Mouse (Mus musculus) neural tube, embryonic 11.5 days (tissue): ENCODE measurements around the gene Xrcc1. TPM values are rescaled to one million over a fixed set of nuclear protein-coding genes. Genes with fewer than 3 reads are reported as not detected.

Experiments used
- ATAC-seq: fragments of 200-750 bp; cut with Nextera tagmentation; 2 replicates; pipeline ENCODE4 v1.8.0; 2017; ENCODE audit warnings: moderate number of reproducible peaks, mild to moderate bottlenecking, moderate TSS enrichment, moderate library complexity; ENCODE audit not compliant: insufficient read depth, low FRiP score, low TSS enrichment
- DNase-seq: peaks from one replicate; pipeline ENCODE4 v3.0.0-alpha.2; 2015; ENCODE audit warnings: low spot score
- H3K27ac ChIP-seq: fragments of 300-500 bp; sonication (generic); 2 replicates; pipeline ENCODE4 v1.5.1; 2014; ENCODE audit warnings: low read depth, mild to moderate bottlenecking, low read length
- H3K27me3 ChIP-seq: fragments of 300-500 bp; sonication (generic); 2 replicates; pipeline ENCODE4 v1.6.1; 2014; ENCODE audit warnings: mild to moderate bottlenecking, low read length, mixed read lengths; ENCODE audit not compliant: control insufficient read depth, insufficient read depth
- H3K36me3 ChIP-seq: fragments of 300-500 bp; sonication (generic); 2 replicates; pipeline ENCODE4 v1.6.1; 2014; ENCODE audit warnings: mild to moderate bottlenecking, low read length, moderate library complexity, mixed read lengths; ENCODE audit not compliant: control insufficient read depth, insufficient read depth
- H3K4me1 ChIP-seq: fragments of 300-500 bp; sonication (generic); 2 replicates; pipeline ENCODE4 v1.6.1; 2014; ENCODE audit warnings: low read length, mixed read lengths; ENCODE audit not compliant: control insufficient read depth, insufficient read depth
- H3K4me2 ChIP-seq: fragments of 300-500 bp; sonication (generic); 2 replicates; pipeline ENCODE4 v1.6.1; 2014; ENCODE audit warnings: low read depth, mild to moderate bottlenecking, moderate library complexity
- H3K4me3 ChIP-seq: fragments of 300-500 bp; sonication (generic); 2 replicates; pipeline ENCODE4 v1.5.1; 2014; ENCODE audit warnings: low read depth, low read length
- H3K9ac ChIP-seq: fragments of 300-500 bp; sonication (generic); 2 replicates; pipeline ENCODE4 v1.6.1; 2014; ENCODE audit warnings: mild to moderate bottlenecking, low read length
- H3K9me3 ChIP-seq: fragments of 300-500 bp; sonication (generic); 2 replicates; pipeline ENCODE4 v1.6.1; 2016; ENCODE audit warnings: low read length; ENCODE audit not compliant: control insufficient read depth
- WGBS: fragments of 180-500 bp; shearing (Covaris S2); extraction: QIAGEN DNeasy Blood & Tissue Kit; methylation state at CpG from one replicate; pipeline ENCODE4 v1.1.7; 2014; 5-methylcytosine and 5-hydroxymethylcytosine counted together
- polyA plus RNA-seq: library from polyadenylated mRNA; unstranded; fragments of >200 nt; fragmentation: Nextera tagmentation; extraction: Ambion mirVana; gene quantifications from 2 replicates; pipeline ENCODE4 v1.2.1, GENCODE M21; 2014

Gene Xrcc1
- polyA plus RNA-seq, 1 experiment from 2014 or later = 120 TPM

- Histone ChIP-seq H3K4me3 (peak overlapping the region; percentile 70), H3K27ac (peak overlapping the region; percentile 80), H3K36me3 (peaks cover 5% of the 10 kb centered on the region), H3K9me3 (no peaks in the 10 kb centered on the region), H3K4me1 (peaks cover 15% of the 10 kb centered on the region; the same call in 1 of the 2 replicates), H3K4me2 (peak overlapping the region; percentile 88), H3K9ac (peak overlapping the region; percentile 88), H3K27me3 (peaks cover 16% of the 10 kb centered on the region)
- peak; percentile 84 for DNase-seq
- WGBS = 1% methylated on average over 43 of the region's 43 CpGs
- ATAC-seq = peak; percentile 35; the same call in 1 of the 2 replicates
Measured at GRCm38 (mm10) chr7:24531211-24531971, 14.7 kb upstream of the Xrcc1 start.

- H3K27ac ChIP-seq = no peak overlapping the region
- no peak overlapping the region for H3K4me3 ChIP-seq
- H3K4me2 ChIP-seq = no peak overlapping the region
- H3K36me3 ChIP-seq = peaks cover 5% of the 10 kb centered on the region
- DNase-seq = no peak
- H3K4me1 ChIP-seq = peaks cover 15% of the 10 kb centered on the region; the same call in 1 of the 2 replicates
- H3K9ac ChIP-seq = no peak overlapping the region; the same call in 1 of the 2 replicates
- H3K27me3 ChIP-seq = peaks cover 16% of the 10 kb centered on the region
- ATAC-seq = no peak
- 59% methylated on average over 28 of the region's 28 CpGs for WGBS
- no peaks in the 10 kb centered on the region for H3K9me3 ChIP-seq
Measured at GRCm38 (mm10) chr7:24533031-24533571, 13.0 kb upstream of the Xrcc1 start.

- no peak overlapping the region; the same call in 1 of the 2 replicates for H3K4me3 ChIP-seq
- WGBS = 13% methylated on average over 40 of the region's 42 CpGs
- DNase-seq = no peak
Measured at GRCm38 (mm10) chr7:24533806-24534205, 12.3 kb upstream of the Xrcc1 start.

GRCm38 (mm10) chr7:24534301-24534700 lies 11.8 kb upstream of the Xrcc1 start:
- no peak overlapping the region for H3K9ac ChIP-seq
- no peak overlapping the region; the same call in 1 of the 2 replicates for H3K4me3 ChIP-seq
- no peak overlapping the region; the same call in 1 of the 2 replicates for H3K4me2 ChIP-seq
- H3K27me3 ChIP-seq = peaks cover 16% of the 10 kb centered on the region
- no peak overlapping the region for H3K27ac ChIP-seq
- H3K9me3 ChIP-seq = no peaks in the 10 kb centered on the region
- 28% methylated on average over 19 of the region's 19 CpGs for WGBS
- H3K36me3 ChIP-seq = peaks cover 5% of the 10 kb centered on the region
- ATAC-seq (no peak), DNase-seq (no peak)
- peaks cover 15% of the 10 kb centered on the region; the same call in 1 of the 2 replicates for H3K4me1 ChIP-seq

More at GRCm38 (mm10) chr7:24533806-24534205, 12.3 kb upstream of the Xrcc1 start:
- H3K9me3 ChIP-seq = no peaks in the 10 kb centered on the region
- H3K36me3 ChIP-seq = peaks cover 5% of the 10 kb centered on the region
- no peak overlapping the region; the same call in 1 of the 2 replicates for H3K9ac ChIP-seq
- no peak overlapping the region; the same call in 1 of the 2 replicates for H3K4me2 ChIP-seq
- H3K4me1 ChIP-seq = peaks cover 15% of the 10 kb centered on the region; the same call in 1 of the 2 replicates
- no peak for ATAC-seq
- H3K27ac ChIP-seq = no peak overlapping the region
- H3K27me3 ChIP-seq = peaks cover 16% of the 10 kb centered on the region

GRCm38 (mm10) chr7:24537081-24537480 lies 9.0 kb upstream of the Xrcc1 start:
- H3K4me3 ChIP-seq = no peak overlapping the region
- H3K27me3 ChIP-seq = peaks cover 16% of the 10 kb centered on the region
- WGBS = 73% methylated on average over 4 of the region's 4 CpGs
- DNase-seq (no peak), ATAC-seq (no peak)
- no peak overlapping the region for H3K27ac ChIP-seq
- H3K4me1 ChIP-seq = peaks cover 8% of the 10 kb centered on the region; the same call in 1 of the 2 replicates
- H3K9ac ChIP-seq = no peak overlapping the region
- H3K36me3 ChIP-seq = peaks cover 5% of the 10 kb centered on the region
- no peak overlapping the region for H3K4me2 ChIP-seq
- no peaks in the 10 kb centered on the region for H3K9me3 ChIP-seq

GRCm38 (mm10) chr7:24537591-24537990 lies 8.5 kb upstream of the Xrcc1 start:
- Histone ChIP-seq H3K9ac (no peak overlapping the region), H3K4me1 (0 out of 2 replicates have a peak, but pooled peaks cover 8% of the 10 kb centered on the region), H3K36me3 (peaks cover 5% of the 10 kb centered on the region), H3K9me3 (no peaks in the 10 kb centered on the region), H3K27ac (no peak overlapping the region), H3K27me3 (peaks cover 14% of the 10 kb centered on the region), H3K4me3 (no peak overlapping the region), H3K4me2 (no peak overlapping the region)
- DNase-seq (no peak), ATAC-seq (no peak)
- 82% methylated on average over 5 of the region's 5 CpGs for WGBS

GRCm38 (mm10) chr7:24538154-24538553 lies 7.9 kb upstream of the Xrcc1 start:
- 46% methylated on average over 5 of the region's 5 CpGs for WGBS
- ATAC-seq = no peak

GRCm38 (mm10) chr7:24538701-24539100 lies 7.4 kb upstream of the Xrcc1 start:
- H3K4me3 ChIP-seq = no peak overlapping the region
- H3K27ac ChIP-seq = no peak overlapping the region
- H3K4me1 ChIP-seq = 0 out of 2 replicates have a peak, but pooled peaks cover 5% of the 10 kb centered on the region
- no peak overlapping the region for H3K9ac ChIP-seq
- no peaks in the 10 kb centered on the region for H3K9me3 ChIP-seq
- WGBS = 77% methylated on average over 5 of the region's 5 CpGs
- ATAC-seq (no peak), DNase-seq (no peak)
- peaks cover 3% of the 10 kb centered on the region for H3K36me3 ChIP-seq
- peaks cover 6% of the 10 kb centered on the region for H3K27me3 ChIP-seq
- no peak overlapping the region for H3K4me2 ChIP-seq

More at GRCm38 (mm10) chr7:24538154-24538553, 7.9 kb upstream of the Xrcc1 start:
- Histone ChIP-seq H3K36me3 (peaks cover 5% of the 10 kb centered on the region), H3K4me2 (no peak overlapping the region), H3K9ac (no peak overlapping the region), H3K27ac (no peak overlapping the region), H3K4me1 (0 out of 2 replicates have a peak, but pooled peaks cover 8% of the 10 kb centered on the region), H3K27me3 (peaks cover 12% of the 10 kb centered on the region), H3K9me3 (no peaks in the 10 kb centered on the region), H3K4me3 (no peak overlapping the region)
- no peak for DNase-seq
